Mouse (Mus musculus): ENCODE data around the gene Ndufaf1. TPM values are rescaled to one million over a fixed set of nuclear protein-coding genes. Genes with fewer than 3 reads are reported as not detected.

Gene Ndufaf1
- polyA plus RNA-seq (2012; rRNA removed; ENCODE audit: low replicate concordance) = 2.7 and 7.4 TPM in 2 replicates

GRCm38 (mm10) chr2:119662220-119663182, at the start of gene Ndufaf1:
Gene Ndufaf1 (minus strand): TSS chr2:119662827.

GRCm38 (mm10) chr2:119674525-119675214, 12.0 kb upstream of the Ndufaf1 start, which contains the start of gene Rtf1:
Gene Rtf1 (plus strand): TSS chr2:119675068.

GRCm38 (mm10) chr2:119618199-119618982, 44.2 kb downstream of the Ndufaf1 start, which contains the start of the genes Nusap1 and Oip5:
Gene Nusap1 (plus strand): TSS chr2:119618298.
Gene Oip5 (minus strand): TSS chr2:119618469.

Other genes starting within 250 kb of the Ndufaf1 start
- gene Ino80, start 185.1 kb downstream of the Ndufaf1 start, polyA plus RNA-seq (2012; rRNA removed; ENCODE audit: low replicate concordance) = 7.6 and 9.3 TPM in 2 replicates
- 0.80 and 1.7 TPM in 2 replicates for gene Exd1, start 115.2 kb downstream of the Ndufaf1 start, polyA plus RNA-seq (2012; rRNA removed; ENCODE audit: low replicate concordance)
- 154 and 378 TPM in 2 replicates for gene Chp1, start 115.1 kb downstream of the Ndufaf1 start, polyA plus RNA-seq (2012; rRNA removed; ENCODE audit: low replicate concordance)
- 0.36 and 0.55 TPM in 2 replicates for gene Nusap1, start 44.5 kb downstream of the Ndufaf1 start, polyA plus RNA-seq (2012; rRNA removed; ENCODE audit: low replicate concordance)
- gene Oip5, start 44.4 kb downstream of the Ndufaf1 start, polyA plus RNA-seq (2012; rRNA removed; ENCODE audit: low replicate concordance) = 1.3 and 2.0 TPM in 2 replicates
- gene Rtf1, start 12.2 kb upstream of the Ndufaf1 start, polyA plus RNA-seq (2012; rRNA removed; ENCODE audit: low replicate concordance) = 7.4 and 9.9 TPM in 2 replicates
- 4.6 and 7.2 TPM in 2 replicates for gene Itpka, start 79.5 kb upstream of the Ndufaf1 start, polyA plus RNA-seq (2012; rRNA removed; ENCODE audit: low replicate concordance)
- gene Ltk, start 97.6 kb upstream of the Ndufaf1 start, polyA plus RNA-seq (2012; rRNA removed; ENCODE audit: low replicate concordance) = 5.6 and 8.0 TPM in 2 replicates
- gene Rpap1, start 124.7 kb upstream of the Ndufaf1 start, polyA plus RNA-seq (2012; rRNA removed; ENCODE audit: low replicate concordance) = 26.8 and 36.7 TPM in 2 replicates
- gene Tyro3, start 134.9 kb upstream of the Ndufaf1 start, polyA plus RNA-seq (2012; rRNA removed; ENCODE audit: low replicate concordance) = 9.2 and 10.1 TPM in 2 replicates
- gene Mga, start 234.4 kb upstream of the Ndufaf1 start, polyA plus RNA-seq (2012; rRNA removed; ENCODE audit: low replicate concordance) = 15.1 and 28.9 TPM in 2 replicates